9 mouse cellular contexts compared by ENCODE assay signal in genomic region chr14:51930824-51931223, GRCm38 (mm10). TPM values are rescaled to one million over a fixed set of nuclear protein-coding genes. Genes with fewer than 3 reads are reported as not detected.
A peak's percentile ranks its signal among the peaks of the same experiment; 100 is the strongest.
DNase-seq lines count a peak whose midpoint lies in the region; ATAC-seq and TF ChIP-seq lines count a peak whose summit lies in the region.
"Had no signal": no experiment of that assay in that cellular context is flagged by ENCODE, and none has a peak within 500 bp of the region (broad histone marks: within the 10 kb centered on the region; RNA-seq: fewer than 3 reads in every experiment).

No protein-coding gene starts in this region.

- H3K4me2 ChIP-seq in hindbrain, embryonic 13.5 days, result no peak overlapping the region

- no peak overlapping the region for H3K4me3 ChIP-seq in hindbrain, embryonic 13.5 days

- 35% methylated on average over 5 of the region's 5 CpGs for WGBS in hindbrain, embryonic 13.5 days

- peak; percentile 63 for TF ChIP-seq CTCF in Patski (IDR thresholded peaks at IDR 0.05)

- CTCF ChIA-PET in Patski (lab: Charles Lee), result interaction anchor here (0.7 to 1.7 kb wide), 2 partner anchors 26 to 38 kb away, joined by 3 to 5 read pairs; no protein-coding TSS in a partner anchor

- no peak for DNase-seq in Patski (ENCODE audit: low read depth, low spot score)
- peak; percentile 33 for DNase-seq in cerebellum, adult 8-10 months
- peak; percentile 60 to 82 for DNase-seq in frontal cortex, adult 2 months (ENCODE audit: extremely low spot score in 1 of 2, low spot score in 1 of 2)
- peak; percentile 59 to 86 for DNase-seq in layer of hippocampus, postnatal 14 days (ENCODE audit: low spot score in 2 of 2)
- peak; percentile 89 for DNase-seq in lung, postnatal 36 days
- DNase-seq in right cerebral cortex, postnatal 14 days, result peak; percentile 61
- no peak for DNase-seq in spleen, postnatal 36 days (ENCODE audit: low spot score in 2 of 2)

- no peak overlapping the region for H3K9ac ChIP-seq in hindbrain, embryonic 13.5 days

- no peaks in the 10 kb centered on the region for H3K9me3 ChIP-seq in hindbrain, embryonic 13.5 days

- peaks cover 5% of the 10 kb centered on the region; the same call in 1 of the 2 replicates for H3K4me1 ChIP-seq in hindbrain, embryonic 13.5 days (replicated peaks)

- H3K27ac ChIP-seq in hindbrain, embryonic 13.5 days, result 0 out of 2 replicates have a peak overlapping the region, but pooled peaks have one; percentile 30

- H3K27me3 ChIP-seq in Patski, result no peaks in the 10 kb centered on the region
- H3K27me3 ChIP-seq in hindbrain, embryonic 13.5 days, result no peaks in the 10 kb centered on the region

- in situ Hi-C loops in Patski (cut with MboI; ENCODE audit: low pct_unique_long_range_greater_than_20kb), result no loop called here

- H3K36me3 ChIP-seq in hindbrain, embryonic 13.5 days, result no peaks in the 10 kb centered on the region

- peak; percentile 88 for ATAC-seq in Patski
- ATAC-seq in hindbrain, embryonic 13.5 days (ENCODE audit: low FRiP score), result peak; percentile 82

- POLR2A ChIA-PET in Patski (lab: Charles Lee), result no interaction called here

RNA-seq across cellular contexts. Expression of gene Rnase13, which starts 8.3 kb away (rescaled TPM):
- not detected for polyA plus RNA-seq in Patski (2021)
- polyA plus RNA-seq in frontal cortex, adult 2 months (2012; rRNA removed), result 0.14 and 0.17 TPM in 2 replicates
- not detected in 2 replicates for polyA plus RNA-seq in hindbrain, embryonic 13.5 days (2015; fragmentation: Nextera tagmentation; extraction: Ambion mirVana)
- total RNA-seq in layer of hippocampus, postnatal 14 days (2021), result under 1 TPM in 1 of 2 experiments, not detected in 1; 0.23 TPM
- total RNA-seq: gastrocnemius, postnatal 4 days had no signal

RNA-seq across cellular contexts. Expression of gene Tppp2, which starts 12.6 kb away (rescaled TPM):
- not detected for polyA plus RNA-seq in Patski (2021)
- not detected in 2 replicates for polyA plus RNA-seq in frontal cortex, adult 2 months (2012; rRNA removed)
- polyA plus RNA-seq in hindbrain, embryonic 13.5 days (2015; fragmentation: Nextera tagmentation; extraction: Ambion mirVana), result not detected in 2 replicates
- not detected for total RNA-seq in layer of hippocampus, postnatal 14 days (2021)
- total RNA-seq: gastrocnemius, postnatal 4 days had no signal

RNA-seq across cellular contexts. Expression of gene Ndrg2, which starts 16.9 kb away (rescaled TPM):
- 1.1 TPM for polyA plus RNA-seq in Patski (2021)
- polyA plus RNA-seq in frontal cortex, adult 2 months (2012; rRNA removed), result 712 and 1,011 TPM in 2 replicates
- 108 and 144 TPM in 2 replicates for polyA plus RNA-seq in hindbrain, embryonic 13.5 days (2015; fragmentation: Nextera tagmentation; extraction: Ambion mirVana)
- total RNA-seq in layer of hippocampus, postnatal 14 days (2021), result 100 to 1,000 TPM; 696 to 763 TPM

RNA-seq across cellular contexts. Expression of gene Slc39a2, which starts 38.1 kb away (rescaled TPM):
- polyA plus RNA-seq in Patski (2021), result 0.15 TPM
- polyA plus RNA-seq in frontal cortex, adult 2 months (2012; rRNA removed), result 19.7 and 20.4 TPM in 2 replicates
- polyA plus RNA-seq in hindbrain, embryonic 13.5 days (2015; fragmentation: Nextera tagmentation; extraction: Ambion mirVana), result 1.7 and 1.8 TPM in 2 replicates
- total RNA-seq in layer of hippocampus, postnatal 14 days (2021), result 1 to 10 TPM; 4.7 to 5.6 TPM

RNA-seq across cellular contexts. Expression of gene Mettl17, which starts 46.2 kb away (rescaled TPM):
- 27.5 TPM for polyA plus RNA-seq in Patski (2021)
- 49.7 and 53.5 TPM in 2 replicates for polyA plus RNA-seq in frontal cortex, adult 2 months (2012; rRNA removed)
- 82.5 and 86.0 TPM in 2 replicates for polyA plus RNA-seq in hindbrain, embryonic 13.5 days (2015; fragmentation: Nextera tagmentation; extraction: Ambion mirVana)
- 10 to 100 TPM; 34.9 to 38.9 TPM for total RNA-seq in layer of hippocampus, postnatal 14 days (2021)

Comparison
In these comparisons a context has a peak if more than half of its experiments do, and no peak if none do; other contexts are left out.
1. DNase-seq: peak in cerebellum, adult 8-10 months (single experiment), frontal cortex, adult 2 months (2 of 2), layer of hippocampus, postnatal 14 days (2 of 2), lung, postnatal 36 days (single experiment) and right cerebral cortex, postnatal 14 days (single experiment); none in Patski (single experiment) and spleen, postnatal 36 days (0 of 2).
2. RNA of gene Ndrg2, which starts 16.9 kb away (polyA plus RNA-seq): 712 to 1,011 TPM in frontal cortex, adult 2 months and 108 to 144 TPM in hindbrain, embryonic 13.5 days; 1.1 TPM in Patski (single experiment); every median in the first group is over 10 times any median in the second.